Mouse (Mus musculus): Measurements from ENCODE around the gene Brd2.
A peak's percentile ranks its signal among the peaks of the same experiment; 100 is the strongest.

Brd2 gene

DNA sequence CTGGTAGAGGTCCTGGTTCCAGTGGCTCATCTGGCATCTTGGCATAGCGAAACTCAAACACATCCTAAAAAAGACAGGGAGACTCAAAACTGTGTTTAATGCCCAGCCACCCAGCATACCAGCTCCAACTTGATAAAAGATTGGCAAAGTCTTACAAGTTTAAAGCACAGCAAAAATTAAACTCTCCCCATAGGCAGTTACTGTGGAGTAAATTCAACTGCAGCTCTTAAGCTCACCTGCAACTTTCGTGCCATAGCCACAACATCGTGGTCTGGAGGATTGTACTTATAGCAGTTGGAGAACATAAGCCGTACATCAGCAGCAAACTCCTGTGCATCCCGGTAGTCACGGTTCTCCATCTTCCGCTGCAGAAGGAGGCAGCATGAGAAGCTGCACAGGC is 8.3 kb downstream of the Brd2 start:
- DNase-seq (ENCODE audit: low spot score in 2 of 2) = no peak

DNA sequence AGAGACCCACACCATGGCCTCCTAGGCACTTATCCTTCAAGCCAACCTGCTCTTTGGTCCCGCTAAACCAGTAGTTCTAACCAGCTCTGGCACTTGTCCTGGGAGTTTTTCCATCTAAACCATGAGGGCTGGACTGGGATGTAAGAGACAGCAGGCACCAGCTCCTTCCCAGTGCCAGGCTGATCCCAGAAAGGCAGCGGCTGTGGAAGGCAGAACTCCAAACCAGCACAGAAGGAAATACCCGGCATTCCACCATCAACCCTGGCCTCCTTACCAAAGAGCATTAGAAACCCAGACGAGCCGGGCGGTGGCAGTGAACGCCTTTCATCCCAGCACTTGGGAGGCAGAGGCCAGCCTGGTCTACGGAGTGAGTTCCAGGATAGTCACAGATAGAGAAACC is 12.1 kb downstream of the Brd2 start:
- no peak for DNase-seq (ENCODE audit: low spot score in 2 of 2)

DNA sequence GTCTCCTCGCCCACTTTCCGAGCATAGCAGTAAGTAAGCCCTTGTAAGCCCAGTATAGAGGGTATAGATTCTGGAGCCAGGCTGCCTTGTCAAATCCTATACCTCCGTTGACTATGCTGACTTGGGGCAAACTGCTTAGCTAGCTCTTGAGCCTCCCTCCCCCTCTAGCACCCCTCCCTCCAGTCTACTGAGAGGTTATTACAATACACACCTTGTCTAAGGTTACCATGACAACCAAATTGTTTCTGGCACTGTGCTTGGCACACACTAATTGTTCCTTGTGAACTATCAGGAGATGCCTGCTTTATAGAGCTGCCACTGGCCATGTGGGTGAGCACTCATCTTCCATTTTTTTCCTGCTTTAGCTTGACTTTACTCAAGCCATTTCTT is 12.6 kb downstream of the Brd2 start:
- no peak for DNase-seq (ENCODE audit: low spot score in 2 of 2)

DNA sequence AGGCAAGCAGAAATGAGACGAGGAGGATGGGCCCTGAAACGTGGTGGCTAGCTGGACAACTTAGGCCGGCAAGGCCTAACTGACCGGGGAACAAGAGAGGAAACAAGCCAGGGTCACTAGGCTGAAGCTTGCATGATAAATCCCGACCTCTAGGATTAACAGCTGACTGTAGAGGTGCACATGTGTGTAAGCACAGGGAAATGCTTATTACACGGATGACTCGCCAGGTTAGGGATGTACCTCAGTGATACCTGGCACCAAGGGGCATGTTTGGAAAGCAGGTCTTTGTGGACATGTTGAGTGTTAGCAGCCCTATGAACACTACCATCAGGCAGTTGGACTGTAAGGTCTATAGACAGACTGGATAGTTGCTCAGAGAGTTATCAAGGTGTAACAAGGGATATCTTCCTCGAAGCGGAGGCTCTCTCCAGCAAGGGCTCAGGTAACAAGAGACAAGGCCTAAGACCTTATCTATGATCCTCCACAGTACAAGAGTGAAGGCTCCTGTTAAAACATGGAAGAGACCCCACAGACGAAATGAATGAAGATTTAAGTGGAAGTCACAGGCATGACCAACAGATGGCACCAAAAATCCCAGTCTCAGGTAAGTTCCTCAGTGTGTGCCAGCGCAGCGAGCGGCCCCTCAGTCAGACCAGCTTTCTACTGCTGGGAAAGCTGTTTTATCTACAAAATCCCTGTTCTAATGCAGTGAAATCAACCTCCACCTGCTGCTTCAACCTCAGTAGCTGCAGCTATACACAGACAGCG is 13.2 kb downstream of the Brd2 start:
- no peak for DNase-seq (ENCODE audit: low spot score in 2 of 2)

DNA sequence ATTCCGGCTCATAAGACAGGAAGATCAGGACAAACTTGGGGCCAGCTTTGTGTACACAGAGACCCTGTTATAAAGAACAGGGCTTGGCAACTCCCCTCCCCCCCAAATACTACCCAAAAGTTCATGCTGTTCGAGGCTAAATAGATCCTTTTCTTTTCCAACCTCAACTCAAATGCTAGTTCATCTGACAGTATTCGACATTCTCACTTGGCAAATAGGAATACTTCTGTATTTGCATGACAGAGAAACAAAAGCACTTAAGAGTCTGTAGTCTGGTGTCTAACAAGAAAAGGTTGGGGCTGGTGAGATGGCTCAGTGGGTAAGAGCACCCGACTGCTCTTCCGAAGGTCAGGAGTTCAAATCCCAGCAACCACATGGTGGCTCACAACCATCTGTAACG is 14.0 kb downstream of the Brd2 start:
- no peak for DNase-seq (ENCODE audit: low spot score in 2 of 2)

DNA sequence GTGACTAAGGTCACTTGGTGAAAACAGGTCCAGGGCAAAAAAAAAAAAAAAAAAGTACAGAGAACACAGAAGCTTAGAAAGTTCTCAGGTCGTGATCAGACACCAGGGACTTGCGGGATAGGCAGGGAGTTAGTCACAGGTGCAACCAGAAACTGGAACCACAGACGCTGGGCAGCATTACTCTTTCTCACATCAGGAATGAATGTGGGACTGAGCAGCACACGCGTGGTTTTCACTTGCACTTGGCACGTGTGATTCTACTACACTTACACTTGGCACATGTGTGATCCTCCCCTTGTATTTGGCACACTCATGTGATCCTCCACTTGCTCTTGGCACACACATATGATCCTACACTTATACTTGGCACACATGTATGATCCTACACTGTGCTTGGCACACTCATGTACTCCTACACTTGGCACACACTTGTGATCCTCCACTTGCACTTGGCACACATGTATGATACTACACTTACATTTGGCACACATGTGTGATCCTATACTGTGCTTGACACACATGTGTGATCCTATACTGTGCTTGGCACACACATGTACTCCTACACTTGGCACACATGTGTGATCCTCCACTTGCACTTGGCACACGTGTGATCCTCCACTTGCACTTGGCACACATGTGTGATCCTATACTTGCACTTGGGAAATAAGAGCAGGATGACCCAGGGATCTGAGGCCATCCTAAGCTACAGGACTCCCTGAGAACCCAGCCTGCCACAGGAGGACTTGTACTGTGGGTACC is 15.1 kb downstream of the Brd2 start:
- DNase-seq (ENCODE audit: low spot score in 2 of 2) = no peak

DNA sequence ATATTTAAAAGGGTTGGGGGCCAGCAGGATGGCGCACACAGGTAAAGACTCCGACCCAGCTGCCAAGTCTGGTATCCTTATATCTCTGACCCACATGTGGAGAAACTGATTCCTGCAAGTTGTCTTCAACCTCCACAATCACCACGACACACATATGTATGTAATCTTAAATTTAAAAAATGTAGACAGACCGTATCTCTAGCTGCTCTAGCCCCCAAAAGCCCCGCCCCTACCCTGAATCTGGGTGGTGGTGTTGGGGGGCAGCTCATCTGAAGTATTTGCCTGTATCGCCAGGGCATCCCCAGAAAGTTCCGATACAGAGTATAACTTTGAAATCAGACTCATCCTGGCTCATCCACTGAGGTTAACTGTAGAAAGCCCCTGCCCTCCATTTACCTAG is 15.9 kb downstream of the Brd2 start:
- no peak for DNase-seq (ENCODE audit: low spot score in 2 of 2)

DNA sequence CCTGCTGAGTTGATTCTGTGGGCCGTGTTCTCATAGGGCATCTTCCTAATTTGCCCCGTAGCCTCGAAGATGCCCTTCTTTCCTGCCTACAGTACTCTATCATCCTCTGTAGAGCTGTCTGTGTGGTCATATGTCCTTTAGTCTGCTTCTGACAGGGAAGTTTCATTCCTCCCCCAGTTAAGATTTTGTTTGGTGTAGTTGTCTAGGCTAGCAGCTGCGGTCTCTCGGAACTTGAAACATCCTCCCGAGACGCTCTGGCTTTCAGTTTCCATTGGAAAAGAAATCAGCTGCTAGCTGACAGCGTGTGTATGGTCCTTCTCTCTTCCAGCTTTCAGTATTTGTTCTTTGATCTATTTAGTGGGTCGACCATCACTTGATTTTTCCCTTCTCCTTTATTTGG is 17.6 kb downstream of the Brd2 start:
- no peak for DNase-seq (ENCODE audit: low spot score in 2 of 2)

DNA sequence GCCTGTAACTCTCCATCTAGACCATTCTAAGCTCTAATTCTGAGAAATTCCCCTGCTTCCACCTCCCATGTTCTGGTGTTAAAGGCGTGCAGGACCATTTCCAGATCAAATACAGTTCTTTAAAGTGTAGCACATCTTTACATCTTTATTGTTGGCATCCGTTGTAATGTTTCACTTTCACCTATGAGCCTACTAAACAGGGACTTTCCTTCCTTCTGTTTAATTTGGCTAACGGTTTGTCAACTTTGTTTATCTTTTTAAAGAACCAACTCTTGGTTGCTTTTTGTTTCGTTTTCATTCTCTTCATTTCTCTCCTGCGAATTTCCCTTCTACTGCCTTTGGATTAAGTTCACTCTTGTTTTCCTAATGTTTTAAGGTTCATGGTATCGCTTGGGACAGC is 19.6 kb downstream of the Brd2 start:
- DNase-seq (ENCODE audit: low spot score in 2 of 2) = no peak

DNA sequence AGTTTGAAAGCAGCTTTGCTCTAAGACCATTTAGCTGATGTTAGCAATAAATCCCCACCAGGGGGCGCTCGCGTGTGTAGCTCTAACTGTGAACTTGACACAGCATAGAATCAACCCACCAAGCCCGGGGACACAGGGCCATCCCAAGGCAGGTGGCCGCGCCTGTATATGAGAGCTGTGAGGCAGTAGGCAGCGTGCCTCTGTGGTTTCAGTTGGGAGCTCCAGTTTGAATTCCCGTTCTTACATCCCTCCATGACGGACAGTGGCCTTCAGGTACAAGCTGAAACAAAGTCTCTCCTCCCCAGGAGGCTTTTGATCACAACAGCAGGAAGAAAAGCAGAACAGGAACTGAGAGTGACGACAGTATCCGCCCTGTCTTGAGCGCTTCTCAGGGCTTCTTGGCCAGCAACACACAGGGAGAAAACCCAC is 20.8 kb downstream of the Brd2 start:
- DNase-seq (ENCODE audit: low spot score in 2 of 2) = peak; percentile 77 to 92

DNA sequence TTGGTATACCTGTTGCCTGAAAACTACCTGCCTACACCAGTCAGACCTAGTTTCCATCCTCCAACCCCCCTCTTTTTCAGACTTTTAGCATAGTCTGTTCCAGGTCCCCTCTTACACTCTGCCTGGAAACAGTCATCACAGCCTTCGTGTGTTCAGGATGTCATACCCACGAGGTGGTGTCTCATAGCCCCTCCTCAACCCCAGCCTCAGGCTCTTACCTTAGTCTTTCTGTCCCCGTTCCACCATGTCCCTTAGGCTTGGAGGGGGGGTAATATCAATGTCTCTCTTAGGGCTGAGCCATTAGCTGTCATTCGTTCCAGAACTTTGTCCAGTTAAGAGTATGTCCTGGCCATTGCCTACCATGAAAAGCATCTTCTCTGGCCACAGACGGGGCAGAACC is 21.2 kb downstream of the Brd2 start:
- no peak for DNase-seq (ENCODE audit: low spot score in 2 of 2)

DNA sequence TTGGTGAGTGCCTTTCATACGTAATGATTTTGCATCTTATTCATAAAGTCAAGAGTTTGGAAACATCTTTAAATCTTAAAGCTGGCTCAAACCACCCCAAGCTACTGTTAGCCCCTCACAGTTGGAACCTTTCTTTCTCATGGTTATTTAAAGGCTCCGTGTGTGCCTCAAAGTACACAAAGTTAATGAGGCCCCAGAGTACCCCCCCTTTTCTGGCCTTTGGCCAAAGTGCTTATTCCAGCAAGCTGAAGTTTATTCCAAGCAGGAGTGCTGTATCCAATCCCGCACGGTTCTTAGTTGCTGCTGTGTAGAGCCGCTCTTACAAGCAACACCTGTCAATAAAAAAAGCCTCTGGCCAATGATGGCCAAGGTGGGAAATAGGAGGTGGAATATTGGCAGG is 22.9 kb downstream of the Brd2 start:
- no peak for DNase-seq (ENCODE audit: low spot score in 2 of 2)

DNA sequence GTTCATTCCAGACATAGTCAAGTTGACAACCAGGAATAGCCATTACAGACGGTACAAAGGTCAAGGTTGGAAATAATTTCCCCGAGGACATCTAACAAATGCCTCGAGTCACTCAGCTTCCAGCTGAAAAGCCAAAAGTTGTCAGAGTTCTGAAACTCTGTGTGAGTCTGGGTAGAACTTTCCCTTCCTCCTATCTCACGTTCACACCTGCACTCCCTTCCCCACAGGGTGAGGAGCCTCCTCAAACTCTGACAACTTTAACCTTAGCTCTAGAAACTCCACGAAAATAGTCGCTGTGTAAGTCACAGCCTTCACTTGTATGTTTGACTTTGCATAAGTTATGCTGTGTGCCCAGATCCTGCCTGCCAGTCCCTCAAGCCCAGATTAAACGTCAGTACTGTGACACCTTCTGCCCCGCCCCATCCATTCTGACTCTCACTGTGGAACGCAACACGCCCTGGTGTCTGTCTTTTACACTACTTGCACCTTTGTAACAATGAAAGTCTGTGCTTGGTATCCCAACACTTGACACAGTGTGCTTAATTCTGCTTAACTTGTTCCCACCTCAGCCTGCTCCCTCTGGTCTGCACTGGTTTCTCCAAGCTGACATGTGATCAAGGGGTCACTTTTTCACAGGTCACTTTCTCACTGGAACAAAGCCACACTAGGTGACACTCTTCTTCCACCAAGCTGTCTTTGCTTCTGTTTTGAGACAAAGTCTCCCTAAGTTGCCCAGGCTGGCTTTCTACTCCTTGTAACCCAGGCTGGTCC is 23.5 kb downstream of the Brd2 start:
- DNase-seq (ENCODE audit: low spot score in 2 of 2) = no peak

DNA sequence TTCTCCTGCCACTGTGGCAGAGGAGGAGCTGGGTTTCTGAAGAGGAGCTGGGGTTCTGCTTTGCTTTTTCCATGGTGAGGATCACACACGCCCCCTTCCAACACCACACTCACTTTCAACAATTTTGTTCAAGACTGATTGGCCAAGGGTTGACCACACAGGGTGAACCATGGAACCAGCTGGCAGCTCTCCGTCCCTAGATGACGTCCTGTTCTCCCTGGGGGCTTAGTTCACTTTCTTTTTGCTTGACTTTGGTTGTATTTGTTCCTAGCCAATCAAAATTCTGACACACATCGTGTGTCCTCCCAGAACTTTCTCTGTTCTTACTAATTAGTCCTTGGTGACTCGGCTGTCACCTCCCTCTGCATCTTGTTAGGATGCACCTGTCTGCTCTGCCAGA is 25.2 kb downstream of the Brd2 start:
- DNase-seq (ENCODE audit: low spot score in 2 of 2) = no peak

DNA sequence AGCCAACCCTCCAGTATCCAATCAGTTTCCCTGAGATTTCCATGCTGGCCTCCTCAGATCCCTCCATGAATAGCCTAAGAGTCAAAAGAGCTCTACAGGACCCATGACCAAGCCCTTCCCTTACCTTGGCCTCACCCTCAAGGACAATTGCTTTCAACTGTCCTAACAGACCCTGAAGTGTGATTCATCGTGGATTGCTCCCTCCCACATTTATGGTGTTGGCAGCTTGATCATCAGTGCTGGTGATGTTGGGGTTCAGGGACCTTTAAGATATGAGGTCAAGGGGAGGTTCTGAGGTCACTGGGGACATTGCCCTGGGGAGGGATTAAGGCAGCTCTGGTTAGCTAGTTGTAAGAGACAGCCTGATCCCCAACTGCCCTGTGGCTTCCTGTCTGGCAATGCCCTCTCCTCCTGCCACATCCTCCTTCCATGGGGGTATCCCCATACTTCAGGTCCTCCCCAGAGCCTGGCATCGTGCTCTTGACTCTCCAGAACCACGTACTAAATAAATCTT is 25.9 kb downstream of the Brd2 start:
- no peak for DNase-seq (ENCODE audit: low spot score in 2 of 2)

DNA sequence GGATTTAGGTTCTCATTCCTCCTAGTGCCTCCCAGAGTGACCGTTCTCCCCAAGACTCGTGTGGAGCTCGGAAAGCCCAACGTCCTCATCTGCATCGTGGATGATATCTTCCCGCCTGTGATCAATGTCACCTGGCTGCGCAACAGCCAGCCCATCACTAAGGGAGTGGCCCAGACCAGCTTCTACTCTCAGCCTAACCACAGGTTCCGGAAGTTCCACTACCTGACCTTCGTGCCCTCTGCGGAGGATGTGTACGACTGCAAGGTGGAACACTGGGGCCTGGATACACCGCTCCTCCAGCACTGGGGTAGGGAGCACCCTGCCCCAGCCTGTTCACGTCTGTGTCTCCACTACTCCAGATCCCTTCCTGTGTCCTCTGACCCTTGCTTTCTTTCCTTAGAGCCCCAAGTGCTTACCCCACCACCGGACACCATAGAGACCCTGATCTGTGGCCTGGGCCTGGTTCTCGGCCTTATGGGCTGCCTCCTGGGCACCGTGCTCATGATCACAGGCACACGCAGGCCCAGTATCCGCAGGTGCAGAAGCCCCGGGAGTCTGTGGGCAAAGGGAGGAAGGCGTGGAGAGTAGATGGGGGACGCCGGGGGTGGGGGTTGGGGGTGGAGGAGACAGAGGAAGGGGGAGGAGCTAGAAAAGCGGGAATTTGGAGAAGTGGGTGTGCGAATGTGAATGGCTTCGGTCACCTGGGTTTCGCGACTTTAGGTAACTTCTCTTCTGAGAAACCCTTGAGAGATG is 28.0 kb downstream of the Brd2 start:
- no peak for DNase-seq (ENCODE audit: low spot score in 2 of 2)

DNA sequence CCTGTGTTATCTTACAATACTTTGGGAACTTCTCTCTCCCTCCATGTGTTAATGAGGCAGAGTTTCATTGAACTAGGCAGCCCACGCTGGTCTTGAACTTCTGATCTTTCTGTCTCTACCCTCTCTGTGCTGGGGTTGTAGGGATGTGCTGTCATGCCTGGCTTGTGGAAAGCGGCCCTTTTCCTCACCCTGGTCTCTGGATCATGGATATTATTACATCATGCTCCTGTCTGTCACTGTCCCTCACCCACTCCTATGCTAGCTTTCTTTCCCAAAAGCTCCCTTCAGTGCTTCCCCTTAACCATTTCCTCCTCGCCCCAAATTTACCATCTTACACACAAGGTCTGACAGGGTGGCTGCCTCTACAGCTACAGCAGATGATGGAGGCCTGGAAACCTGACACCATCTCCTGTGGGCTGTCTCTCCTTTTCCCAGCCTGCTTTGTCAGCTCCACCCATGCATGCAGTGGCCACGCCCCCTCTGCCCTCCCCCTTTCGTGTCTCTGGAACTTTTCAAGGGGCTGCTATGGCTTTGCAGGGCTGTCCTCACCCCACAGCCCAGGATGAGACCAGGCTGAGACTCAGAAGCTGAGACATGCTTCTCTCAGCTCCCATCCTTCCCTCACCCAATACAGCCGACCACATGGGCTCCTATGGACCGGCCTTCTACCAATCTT is 29.1 kb downstream of the Brd2 start:
- DNase-seq (ENCODE audit: low spot score in 2 of 2) = no peak

DNA sequence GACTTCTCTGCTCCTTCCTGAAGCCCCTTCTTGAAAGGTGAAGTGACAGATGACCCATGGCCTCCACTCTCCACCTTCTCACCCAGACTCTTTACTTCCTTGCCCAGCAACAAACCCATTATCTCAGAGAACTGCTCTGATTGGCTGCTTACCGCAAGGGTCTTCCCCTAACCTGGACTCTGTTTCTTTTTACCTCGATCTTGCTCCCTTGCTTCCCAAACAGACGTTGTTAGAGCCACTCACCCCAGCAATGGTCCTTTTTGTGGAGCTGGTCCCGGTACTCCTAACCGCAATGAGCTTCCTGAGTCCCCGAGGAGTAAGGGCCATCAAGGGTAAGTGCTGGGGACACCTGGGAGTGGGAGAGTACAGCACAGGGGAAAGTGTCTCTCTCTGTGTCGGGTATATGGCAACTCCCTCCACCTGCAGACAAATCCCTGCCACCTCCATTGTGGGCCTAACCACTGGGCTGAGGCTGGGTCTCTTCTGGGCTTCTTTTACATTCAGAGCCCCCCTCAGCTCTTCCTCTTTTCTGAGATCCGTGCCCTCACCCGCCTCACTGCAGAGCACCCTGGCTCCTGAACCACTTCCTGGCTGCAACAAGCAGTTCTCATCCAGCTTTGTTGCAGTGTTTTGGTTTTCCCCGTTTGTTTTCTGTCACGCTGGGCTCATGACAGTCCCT is 30.1 kb downstream of the Brd2 start, which contains the start of gene H2-Oa:
Gene H2-Oa, plus strand, starts transcription at position 144 of the 679 bp plus-strand sequence.
- DNase-seq (ENCODE audit: low spot score in 2 of 2) = no peak

DNA sequence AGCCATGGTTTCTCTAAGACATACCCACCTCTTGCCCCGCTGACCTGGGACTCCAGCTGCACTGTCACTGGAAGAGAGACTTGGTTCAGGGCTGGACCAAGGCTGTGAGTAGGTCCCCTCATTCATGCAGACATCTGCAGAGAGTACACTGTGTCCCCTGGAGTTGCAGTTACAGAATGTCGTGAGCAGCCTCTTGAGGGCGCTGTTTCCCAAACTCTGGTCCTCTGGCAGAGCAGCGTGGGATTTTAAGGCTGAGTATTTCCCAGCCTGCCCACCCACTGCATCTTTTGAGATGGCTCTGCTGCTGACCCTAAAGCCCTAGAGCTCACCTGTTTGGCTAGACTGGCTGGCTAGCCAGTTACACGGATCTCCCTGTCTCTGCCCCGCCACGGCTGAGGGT is 31.5 kb downstream of the Brd2 start:
- DNase-seq (ENCODE audit: low spot score in 2 of 2) = no peak

DNA sequence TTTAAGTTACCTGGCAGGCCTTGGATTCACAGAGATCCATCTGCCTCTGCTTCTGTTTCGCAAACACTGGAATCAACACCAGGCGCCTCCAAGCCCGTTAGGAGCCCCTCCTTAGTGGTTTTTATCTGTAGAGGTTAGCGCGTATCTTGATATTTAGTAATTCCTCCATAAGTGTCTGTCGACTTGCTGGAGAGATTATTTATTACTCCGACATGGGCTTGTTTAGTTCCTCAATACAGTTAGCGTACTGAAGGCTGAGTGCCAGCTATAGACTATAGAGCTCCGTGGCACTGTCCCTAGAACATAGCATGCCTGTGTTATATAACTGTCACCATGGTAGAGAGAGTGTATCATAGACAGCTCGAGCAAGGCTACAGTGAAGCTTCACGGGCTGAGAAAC is 34.3 kb downstream of the Brd2 start:
- DNase-seq (ENCODE audit: low spot score in 2 of 2) = no peak

DNA sequence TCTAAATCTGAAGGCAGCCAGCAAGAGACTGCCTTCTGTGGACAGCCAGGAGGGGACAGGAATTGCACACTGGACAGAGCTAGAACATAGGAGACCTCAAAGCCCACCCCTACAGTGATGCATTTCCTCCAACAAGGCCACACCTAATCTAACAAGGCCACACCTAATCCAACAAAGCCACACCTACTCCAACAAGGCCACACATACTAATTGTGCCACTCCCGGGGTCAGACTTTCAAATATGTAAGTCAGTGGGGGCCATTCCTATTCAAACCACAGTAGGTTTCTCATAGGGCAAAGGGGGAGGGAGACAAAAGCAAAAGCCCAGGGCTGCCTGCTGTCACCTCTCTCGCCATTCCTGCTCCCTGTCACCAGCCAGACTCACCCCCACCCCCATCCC is 35.0 kb downstream of the Brd2 start:
- DNase-seq (ENCODE audit: low spot score in 2 of 2) = no peak

All from heart, adult 9 months (tissue).